Mouse (Mus musculus) testis, adult 2 months (tissue): Measurements from ENCODE around the gene Olfr224.

Source experiments
- CTCF ChIP-seq: fragments of 200-500 bp; IDR thresholded peaks from 2 replicates; pipeline ENCODE4 v1.5.1; 2012; ENCODE audit warnings: low read depth, mild to moderate bottlenecking, inconsistent platforms, low read length, moderate library complexity; ENCODE audit not compliant: control insufficient read depth, insufficient read depth, insufficient replicate concordance
- POLR2A ChIP-seq: fragments of 200-500 bp; IDR thresholded peaks from 2 replicates; pipeline ENCODE4 v1.6.1; 2012; ENCODE audit warnings: low read depth, mild to moderate bottlenecking, inconsistent platforms, low read length, moderate library complexity; ENCODE audit not compliant: control insufficient read depth

DNA sequence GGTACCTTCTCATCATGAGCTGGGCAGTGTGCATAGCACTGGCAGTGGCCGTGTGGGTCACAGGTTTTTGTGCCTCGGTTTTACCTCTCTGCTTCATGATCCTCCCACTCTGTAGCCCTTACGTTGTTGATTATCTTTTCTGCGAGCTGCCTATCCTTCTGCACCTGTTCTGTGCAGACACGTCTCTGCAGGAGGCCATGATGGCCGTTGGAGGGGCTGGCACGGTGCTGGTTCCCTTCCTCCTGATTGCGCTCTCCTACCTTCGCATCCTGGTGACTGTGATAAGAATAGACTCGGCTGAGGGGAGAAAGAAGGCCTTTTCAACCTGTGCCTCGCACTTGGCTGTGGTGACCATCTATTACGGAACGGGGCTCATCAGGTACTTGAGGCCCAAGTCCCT is 27.5 kb upstream of the Olfr224 start:
- no peak for TF ChIP-seq CTCF
- TF ChIP-seq POLR2A, result no peak
